Mouse (Mus musculus): ENCODE data around the gene Tchp. TPM values are rescaled to one million over a fixed set of nuclear protein-coding genes. Genes with fewer than 3 reads are reported as not detected.
A peak's percentile ranks its signal among the peaks of the same experiment; 100 is the strongest.

The Tchp gene
- polyA plus RNA-seq (2016; fragmentation: Nextera tagmentation; extraction: Ambion mirVana), result 21.5 and 24.6 TPM in 2 replicates

DNA sequence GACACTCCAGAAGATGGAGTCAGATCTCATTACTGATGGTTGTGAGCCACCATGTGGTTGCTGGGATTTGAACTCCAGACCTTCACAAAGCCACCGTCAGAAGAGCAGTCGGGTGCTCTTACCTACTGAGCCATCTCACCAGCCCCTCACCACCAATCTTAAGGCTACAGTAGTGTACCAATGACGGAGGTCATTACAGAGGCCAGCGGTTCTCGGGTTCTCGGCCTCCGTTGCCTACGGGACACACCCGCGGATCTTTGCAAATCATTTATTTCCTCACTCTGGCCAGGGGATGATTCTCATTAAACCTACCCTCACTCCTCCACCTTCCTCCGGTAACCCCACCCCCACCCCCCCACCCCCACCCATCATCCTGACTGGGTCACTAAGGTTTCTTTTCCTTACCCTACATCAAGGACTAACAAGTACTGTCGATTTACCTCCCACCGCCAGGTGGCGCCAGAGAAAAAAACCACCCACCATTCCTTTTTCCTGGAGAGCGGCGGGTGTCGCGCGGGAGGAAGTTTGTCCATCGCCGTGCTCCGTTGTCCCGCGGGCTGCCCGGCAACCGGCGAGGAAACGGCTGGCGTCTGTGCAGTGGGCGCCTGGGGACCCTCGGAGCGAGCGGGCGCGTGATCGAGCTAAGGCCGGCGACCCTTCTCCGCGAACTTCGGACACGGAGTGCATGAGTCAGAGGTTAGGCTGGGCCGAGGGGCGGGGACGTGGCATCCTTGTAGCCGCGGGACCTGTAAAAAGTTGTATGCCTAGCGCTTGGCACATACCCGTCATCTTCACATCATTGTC is at the start of gene Tchp:
Gene Tchp, plus strand, starts transcription at position 496 of the 804 bp plus-strand sequence.
- peak within 1 kb of the TSS; percentile 78 for H3K9ac ChIP-seq (replicated peaks)
- peaks cover 6% of the 10 kb centered on the region; the same call in 1 of the 2 replicates for H3K27me3 ChIP-seq
- H3K9me3 ChIP-seq, result no peaks in the 10 kb centered on the region
- 4% methylated on average over 49 of the region's 49 CpGs for WGBS
- peak; percentile 81 for ATAC-seq (ENCODE audit: low FRiP score, low read depth)
- peak within 1 kb of the TSS; percentile 90 for H3K4me3 ChIP-seq
- H3K4me2 ChIP-seq (replicated peaks), result peak within 1 kb of the TSS; percentile 81
- H3K4me1 ChIP-seq, result peaks cover 8% of the 10 kb centered on the region
- H3K36me3 ChIP-seq, result peaks cover 34% of the 10 kb centered on the region
- no peak within 1 kb of the TSS for H3K27ac ChIP-seq (replicated peaks)

DNA sequence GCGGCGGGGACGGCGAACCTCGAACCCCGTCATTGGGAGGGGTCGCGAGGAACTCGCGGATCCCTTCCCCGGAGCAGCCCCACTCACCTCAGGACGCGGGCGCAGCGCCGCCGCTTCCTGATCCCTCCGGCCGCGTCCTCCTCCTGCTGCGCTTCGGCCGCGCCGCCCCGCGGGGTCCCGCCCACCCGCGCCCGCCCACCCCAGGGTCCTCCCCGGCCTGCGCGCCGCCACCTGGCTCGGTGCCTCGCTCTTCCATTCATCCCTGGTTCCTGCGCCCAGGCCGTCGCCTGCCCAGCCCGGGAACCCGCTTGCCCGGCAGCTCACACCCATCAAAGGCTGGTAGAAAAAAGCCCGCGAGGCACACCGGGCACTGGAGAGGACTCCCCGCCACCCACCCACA is 49.3 kb upstream of the Tchp start, which contains the start of gene Trpv4:
Gene Trpv4, minus strand, starts transcription at position 167 of the 400 bp plus-strand sequence.
- peak within 1 kb of the TSS; percentile 37 for H3K9ac ChIP-seq (replicated peaks)
- no peaks in the 10 kb centered on the region for H3K9me3 ChIP-seq
- H3K4me3 ChIP-seq, result peak within 1 kb of the TSS; percentile 40
- peaks cover 66% of the 10 kb centered on the region for H3K27me3 ChIP-seq
- H3K4me1 ChIP-seq, result peaks cover 11% of the 10 kb centered on the region
- 1% methylated on average over 43 of the region's 47 CpGs for WGBS
- no peak within 1 kb of the TSS for H3K27ac ChIP-seq (replicated peaks)
- H3K4me2 ChIP-seq (replicated peaks), result peak within 1 kb of the TSS; percentile 63
- ATAC-seq (ENCODE audit: low FRiP score, low read depth), result no peak
- no peaks in the 10 kb centered on the region for H3K36me3 ChIP-seq

DNA sequence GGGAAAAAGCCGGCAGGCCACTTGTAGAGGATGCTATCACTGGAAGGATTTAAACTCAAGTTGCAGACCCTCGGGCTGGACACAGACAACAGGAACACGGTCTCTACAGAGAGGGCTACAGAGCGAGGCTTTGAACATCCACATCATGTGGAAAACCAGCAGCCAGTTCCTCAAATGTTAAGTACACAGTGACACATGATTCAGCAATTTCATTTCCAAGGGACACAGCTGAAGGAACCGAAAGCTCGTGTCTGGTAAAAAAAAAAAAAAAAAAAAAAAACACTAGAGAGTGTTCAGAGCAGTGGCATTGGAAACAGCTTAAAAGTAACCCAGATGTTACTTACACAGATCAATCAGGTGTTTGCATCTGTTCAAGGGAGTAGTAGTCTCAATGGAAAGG is 46.5 kb upstream of the Tchp start:
- 80% methylated on average over 6 of the region's 6 CpGs for WGBS
- no peaks in the 10 kb centered on the region for H3K9me3 ChIP-seq
- H3K9ac ChIP-seq (replicated peaks), result no peak overlapping the region
- no peak overlapping the region for H3K27ac ChIP-seq (replicated peaks)
- H3K4me2 ChIP-seq (replicated peaks), result no peak overlapping the region
- peaks cover 50% of the 10 kb centered on the region for H3K27me3 ChIP-seq
- peaks cover 15% of the 10 kb centered on the region for H3K4me1 ChIP-seq
- no peak for ATAC-seq (ENCODE audit: low FRiP score, low read depth)
- H3K36me3 ChIP-seq, result no peaks in the 10 kb centered on the region
- H3K4me3 ChIP-seq, result no peak overlapping the region

DNA sequence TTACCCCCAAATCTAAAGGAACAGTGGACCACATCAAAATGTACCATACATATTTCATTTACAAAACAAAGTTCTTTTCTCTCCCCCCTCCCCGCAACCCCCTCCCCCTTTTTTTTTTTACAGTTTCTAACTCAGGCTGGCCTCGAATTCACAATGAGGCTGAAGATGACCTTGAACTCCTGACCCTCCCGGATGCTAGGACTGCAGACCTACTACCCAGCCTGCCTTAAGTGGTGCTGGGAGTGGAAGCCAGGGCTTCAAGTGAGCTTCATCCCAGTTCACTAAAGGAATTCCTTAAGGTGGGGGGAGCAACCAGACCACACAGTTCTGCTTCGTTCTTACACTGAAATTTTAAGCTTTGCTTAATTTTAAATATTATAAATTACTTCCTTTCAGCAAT is 43.4 kb upstream of the Tchp start:
- H3K9ac ChIP-seq (replicated peaks), result no peak overlapping the region
- no peaks in the 10 kb centered on the region for H3K36me3 ChIP-seq
- peaks cover 7% of the 10 kb centered on the region; the same call in 1 of the 2 replicates for H3K4me1 ChIP-seq
- WGBS, result 89% methylated on average over 4 of the region's 4 CpGs
- H3K4me3 ChIP-seq, result no peak overlapping the region
- no peak for ATAC-seq (ENCODE audit: low FRiP score, low read depth)
- peaks cover 22% of the 10 kb centered on the region for H3K27me3 ChIP-seq
- no peak overlapping the region for H3K27ac ChIP-seq (replicated peaks)
- no peak overlapping the region for H3K4me2 ChIP-seq (replicated peaks)
- no peaks in the 10 kb centered on the region for H3K9me3 ChIP-seq

DNA sequence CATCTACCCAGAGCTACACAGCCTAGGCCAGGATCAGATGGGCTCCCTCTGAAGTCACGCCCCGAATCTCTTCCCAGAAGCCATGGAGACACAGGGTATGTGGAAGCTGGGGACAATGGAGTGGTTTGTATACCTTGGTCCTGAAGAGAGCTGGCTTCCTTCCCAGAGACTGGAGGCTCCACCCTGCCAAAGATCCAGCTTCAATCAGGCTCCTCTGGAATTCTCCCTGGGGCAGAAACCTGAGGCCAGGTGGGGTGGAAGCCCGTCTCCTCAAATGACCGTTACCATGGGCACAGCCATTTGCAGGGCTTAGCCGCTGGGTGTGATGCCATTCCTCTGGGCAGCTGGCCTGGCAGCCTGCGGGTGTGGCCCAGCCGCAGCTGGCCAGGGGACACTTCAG is 42.8 kb upstream of the Tchp start:
- WGBS, result 72% methylated on average over 7 of the region's 7 CpGs
- Histone ChIP-seq H3K27ac (replicated peaks) (no peak overlapping the region), H3K4me3 (no peak overlapping the region), H3K4me2 (replicated peaks) (no peak overlapping the region), H3K27me3 (peaks cover 16% of the 10 kb centered on the region), H3K9me3 (no peaks in the 10 kb centered on the region), H3K9ac (replicated peaks) (no peak overlapping the region), H3K4me1 (peaks cover 11% of the 10 kb centered on the region; the same call in 1 of the 2 replicates), H3K36me3 (0 out of 2 replicates have a peak, but pooled peaks cover 1% of the 10 kb centered on the region)
- no peak for ATAC-seq (ENCODE audit: low FRiP score, low read depth)

DNA sequence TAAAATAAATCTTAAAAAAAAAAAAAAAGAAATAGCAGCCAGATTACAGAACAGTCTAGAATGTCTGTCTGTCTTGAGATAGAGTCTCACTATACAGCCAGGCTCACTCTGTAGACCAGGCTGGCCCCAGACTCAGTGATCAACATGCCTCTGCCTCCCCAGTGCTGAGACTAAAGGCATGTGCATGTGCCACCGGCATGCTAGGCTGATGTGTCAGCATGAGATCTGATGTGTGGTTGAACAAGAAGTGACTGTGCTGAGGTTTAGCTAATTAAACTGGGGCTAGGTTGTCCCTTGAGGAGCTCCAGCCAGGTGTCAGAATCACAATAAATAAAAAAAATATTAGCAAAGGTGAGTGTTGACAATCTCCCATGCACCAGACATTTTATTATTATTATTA is 40.9 kb upstream of the Tchp start:
- 83% methylated on average over 1 of the region's 1 CpGs for WGBS
- peaks cover 19% of the 10 kb centered on the region; the same call in 1 of the 2 replicates for H3K4me1 ChIP-seq

DNA sequence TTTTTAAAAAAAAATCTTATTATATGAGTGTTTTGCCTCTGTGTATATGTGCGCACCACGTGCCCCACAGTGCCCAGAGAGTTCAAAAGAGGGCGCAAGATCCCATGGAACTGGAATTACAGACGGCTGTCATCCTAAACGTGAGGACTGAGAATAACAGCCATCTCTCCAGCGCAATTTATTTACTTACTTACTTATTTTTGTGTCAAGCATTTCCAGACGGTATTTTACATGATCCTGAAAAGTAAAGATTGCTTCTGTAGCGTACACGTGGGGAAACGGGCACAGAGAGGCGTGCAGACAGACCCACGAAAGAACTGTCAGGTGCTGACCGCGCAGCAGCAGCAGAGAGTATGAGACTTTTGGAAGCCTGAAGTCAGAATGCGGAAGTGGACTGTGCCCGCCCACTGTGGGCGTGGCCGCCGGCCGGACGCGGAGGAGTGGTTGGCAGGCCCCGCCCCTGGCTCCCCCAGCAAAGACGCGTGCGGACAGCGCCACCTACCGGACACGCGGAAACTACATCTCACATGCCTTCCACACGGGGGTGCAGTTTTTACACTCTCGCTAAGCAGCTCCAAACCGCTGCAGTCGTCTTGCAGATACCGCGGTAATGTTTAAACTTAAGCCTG is 40.2 kb upstream of the Tchp start:
- H3K9ac ChIP-seq (replicated peaks), result no peak overlapping the region
- 5% methylated on average over 36 of the region's 36 CpGs for WGBS
- ATAC-seq (ENCODE audit: low FRiP score, low read depth), result peak; percentile 86
- H3K27ac ChIP-seq (replicated peaks), result 0 out of 2 replicates have a peak overlapping the region, but pooled peaks have one; percentile 46
- H3K4me3 ChIP-seq, result peak overlapping the region; percentile 32
- no peaks in the 10 kb centered on the region for H3K9me3 ChIP-seq
- peaks cover 19% of the 10 kb centered on the region; the same call in 1 of the 2 replicates for H3K4me1 ChIP-seq
- peaks cover 3% of the 10 kb centered on the region for H3K27me3 ChIP-seq
- H3K4me2 ChIP-seq (replicated peaks), result peak overlapping the region; percentile 55
- 0 out of 2 replicates have a peak, but pooled peaks cover 4% of the 10 kb centered on the region for H3K36me3 ChIP-seq

More for the DNA sequence above, 40.9 kb upstream of the Tchp start:
- no peak for ATAC-seq (ENCODE audit: low FRiP score, low read depth)
- Histone ChIP-seq H3K27ac (replicated peaks) (no peak overlapping the region), H3K36me3 (0 out of 2 replicates have a peak, but pooled peaks cover 4% of the 10 kb centered on the region), H3K4me2 (replicated peaks) (no peak overlapping the region), H3K27me3 (peaks cover 3% of the 10 kb centered on the region), H3K9me3 (no peaks in the 10 kb centered on the region), H3K4me3 (no peak overlapping the region), H3K9ac (replicated peaks) (no peak overlapping the region)

DNA sequence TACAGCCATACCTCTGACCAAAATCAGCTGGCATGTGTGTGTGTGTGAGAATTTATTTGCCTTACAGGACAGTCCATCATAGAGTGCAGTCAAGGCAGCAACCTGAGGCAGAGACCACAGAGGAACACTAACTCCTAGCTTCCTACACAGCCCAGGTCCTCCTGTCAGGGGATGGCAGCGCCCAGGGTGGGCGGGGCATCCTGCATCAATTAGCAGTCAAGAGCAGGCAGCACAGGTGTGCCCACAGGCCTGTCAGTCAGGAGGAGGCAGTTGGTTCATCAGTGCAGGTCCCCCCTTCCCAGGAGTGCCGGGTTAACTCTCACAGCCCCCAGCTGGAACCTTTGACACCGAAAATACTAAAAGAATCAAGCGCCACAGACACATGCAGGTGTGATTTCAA is 38.5 kb upstream of the Tchp start:
- WGBS, result 88% methylated on average over 5 of the region's 5 CpGs
- Histone ChIP-seq H3K4me1 (peaks cover 19% of the 10 kb centered on the region; the same call in 1 of the 2 replicates), H3K9ac (replicated peaks) (no peak overlapping the region), H3K27me3 (peaks cover 3% of the 10 kb centered on the region), H3K27ac (replicated peaks) (no peak overlapping the region), H3K4me3 (no peak overlapping the region), H3K4me2 (replicated peaks) (no peak overlapping the region), H3K9me3 (no peaks in the 10 kb centered on the region), H3K36me3 (peaks cover 14% of the 10 kb centered on the region)
- no peak for ATAC-seq (ENCODE audit: low FRiP score, low read depth)

DNA sequence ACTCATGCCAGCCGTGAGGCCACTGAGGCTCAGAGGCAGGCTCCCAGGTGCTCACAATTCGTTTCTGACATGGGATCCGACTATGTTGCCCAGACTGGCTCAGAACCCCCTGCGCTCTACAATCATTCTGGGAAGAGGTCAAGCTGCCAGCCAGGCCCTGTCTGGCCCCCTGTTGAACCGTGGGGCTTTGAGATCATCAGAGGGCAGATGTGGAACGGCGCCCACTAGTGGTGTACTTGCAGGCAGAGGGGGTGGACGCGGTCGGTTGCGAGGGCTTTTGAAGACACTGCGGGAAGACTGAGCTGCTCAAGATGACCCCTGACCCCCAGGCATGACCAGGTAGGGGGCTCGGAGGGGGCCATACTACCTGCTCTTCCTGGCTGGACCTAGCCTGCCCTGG is 34.4 kb upstream of the Tchp start:
- WGBS, result 93% methylated on average over 13 of the region's 13 CpGs
- H3K36me3 ChIP-seq, result peaks cover 43% of the 10 kb centered on the region
- H3K9ac ChIP-seq (replicated peaks), result no peak overlapping the region
- no peaks in the 10 kb centered on the region; the same call in none of the 2 replicates for H3K27me3 ChIP-seq
- no peak overlapping the region for H3K4me3 ChIP-seq
- no peaks in the 10 kb centered on the region for H3K9me3 ChIP-seq
- no peak overlapping the region for H3K4me2 ChIP-seq (replicated peaks)
- peaks cover 12% of the 10 kb centered on the region; the same call in 1 of the 2 replicates for H3K4me1 ChIP-seq
- H3K27ac ChIP-seq (replicated peaks), result no peak overlapping the region
- ATAC-seq (ENCODE audit: low FRiP score, low read depth), result no peak

DNA sequence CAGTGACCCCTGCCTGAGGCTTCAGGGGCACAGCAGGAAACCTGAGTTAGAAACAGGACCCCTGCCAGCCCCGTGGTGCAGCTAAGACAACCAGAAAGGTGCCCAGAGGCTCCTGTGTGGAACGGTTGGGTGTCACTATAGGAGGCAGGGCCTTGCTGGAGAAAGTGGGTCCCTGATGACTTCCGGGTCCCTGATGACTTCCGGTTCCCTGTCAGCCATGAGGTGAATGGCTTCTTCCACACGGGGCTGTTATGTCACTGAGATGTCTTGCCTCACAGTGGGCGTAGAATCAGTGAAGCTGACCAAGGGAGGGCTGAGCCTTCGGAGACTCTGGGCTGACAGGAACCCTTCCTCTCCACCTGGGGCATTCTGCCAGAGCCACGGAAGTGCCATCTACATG is 33.0 kb upstream of the Tchp start:
- Histone ChIP-seq H3K4me2 (replicated peaks) (no peak overlapping the region), H3K4me1 (peaks cover 11% of the 10 kb centered on the region), H3K36me3 (peaks cover 46% of the 10 kb centered on the region), H3K27me3 (no peaks in the 10 kb centered on the region), H3K4me3 (no peak overlapping the region), H3K9ac (replicated peaks) (no peak overlapping the region), H3K9me3 (no peaks in the 10 kb centered on the region), H3K27ac (replicated peaks) (no peak overlapping the region)
- WGBS, result 94% methylated on average over 8 of the region's 8 CpGs
- no peak for ATAC-seq (ENCODE audit: low FRiP score, low read depth)

DNA sequence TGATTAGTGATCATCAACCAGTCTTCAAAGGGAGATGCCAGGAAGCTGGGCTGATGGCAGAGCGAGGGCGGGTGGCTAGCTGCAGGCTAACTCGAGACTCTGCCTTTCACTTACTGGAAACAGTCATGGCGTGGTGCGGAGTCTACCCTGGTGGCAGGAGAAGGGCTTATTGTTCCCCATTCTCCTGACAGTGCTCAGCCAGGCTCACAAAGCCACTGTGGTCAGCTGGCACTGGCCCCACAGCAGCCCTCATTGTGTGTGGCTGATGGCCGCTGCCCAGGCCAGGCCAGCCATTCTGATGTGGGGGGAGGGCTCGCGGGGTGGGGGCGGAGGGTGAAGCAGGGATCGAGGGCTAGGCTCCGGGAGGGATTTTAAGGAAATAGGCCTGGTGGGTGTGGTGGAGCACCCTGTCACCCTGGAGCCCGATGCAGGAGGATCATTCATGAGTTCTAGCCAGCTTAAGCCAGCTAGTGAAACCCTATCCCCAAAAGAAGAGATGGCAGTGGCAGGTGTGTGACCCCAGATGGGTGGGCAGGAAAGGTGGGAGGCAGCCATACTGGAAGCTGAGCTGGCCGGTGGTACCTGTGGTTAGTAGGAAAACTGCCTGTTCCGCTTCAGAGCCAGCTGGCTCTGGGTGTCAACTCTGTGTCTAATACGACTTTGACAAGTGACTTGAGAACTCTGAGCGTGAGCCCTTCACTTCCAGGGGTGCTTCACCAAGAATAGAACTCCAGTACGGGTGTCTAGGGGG is 27.5 kb upstream of the Tchp start:
- Histone ChIP-seq H3K4me1 (peaks cover 12% of the 10 kb centered on the region), H3K9ac (replicated peaks) (peak overlapping the region; percentile 17; the same call in 1 of the 2 replicates), H3K27ac (replicated peaks) (no peak overlapping the region)

More for the DNA sequence above, 27.5 kb upstream of the Tchp start:
- Histone ChIP-seq H3K4me3 (no peak overlapping the region), H3K36me3 (peaks cover 24% of the 10 kb centered on the region), H3K9me3 (no peaks in the 10 kb centered on the region), H3K27me3 (no peaks in the 10 kb centered on the region), H3K4me2 (replicated peaks) (no peak overlapping the region)
- ATAC-seq (ENCODE audit: low FRiP score, low read depth), result no peak
- WGBS, result 63% methylated on average over 17 of the region's 17 CpGs
